Mouse (Mus musculus): ENCODE data around the gene Mtg2. TPM values are rescaled to one million over a fixed set of nuclear protein-coding genes. Genes with fewer than 3 reads are reported as not detected.

Gene Mtg2
- polyA plus RNA-seq, 1 experiment from 2014 or later = 11.1 TPM

DNA sequence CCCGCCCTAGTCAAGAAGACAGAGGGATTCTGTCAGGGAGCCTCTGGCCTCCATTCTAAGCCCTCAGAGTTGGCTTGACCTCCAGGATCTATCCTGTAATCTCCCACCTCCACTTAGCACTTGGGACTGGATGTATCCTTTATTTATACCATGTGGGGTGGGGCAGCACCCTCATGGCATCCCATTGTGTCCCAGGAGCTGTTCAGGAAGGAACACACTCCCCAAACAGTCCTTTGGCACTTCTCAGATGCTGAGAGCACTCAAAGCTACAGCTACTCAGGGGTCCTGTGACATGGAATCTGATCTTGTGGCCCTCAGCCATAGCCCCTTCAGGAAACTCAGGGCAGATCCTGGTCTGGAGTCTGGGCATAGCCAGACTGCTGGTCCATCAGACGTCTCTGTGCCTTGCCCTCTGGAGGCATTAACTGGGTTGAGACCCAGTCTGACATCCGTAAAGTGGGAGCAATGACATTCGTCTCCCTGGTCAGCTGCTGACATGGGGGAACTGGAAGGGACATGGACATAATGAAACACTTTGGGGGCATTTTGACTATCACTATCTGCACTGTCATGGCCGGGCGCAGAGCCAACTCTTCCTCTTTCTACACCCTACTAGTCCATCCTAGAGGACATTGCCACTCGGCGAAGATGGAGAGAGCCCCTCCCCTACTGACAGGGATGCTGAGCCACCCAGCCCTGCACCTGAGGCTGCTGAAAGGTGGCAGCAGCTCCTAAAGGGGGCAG lies 46.5 kb downstream of the Mtg2 start:
- no peak for ATAC-seq
- no peak for TF ChIP-seq CTCF (IDR thresholded peaks at IDR 0.05; ENCODE audit: low read depth)
- 76% methylated on average over 8 of the region's 8 CpGs for WGBS

DNA sequence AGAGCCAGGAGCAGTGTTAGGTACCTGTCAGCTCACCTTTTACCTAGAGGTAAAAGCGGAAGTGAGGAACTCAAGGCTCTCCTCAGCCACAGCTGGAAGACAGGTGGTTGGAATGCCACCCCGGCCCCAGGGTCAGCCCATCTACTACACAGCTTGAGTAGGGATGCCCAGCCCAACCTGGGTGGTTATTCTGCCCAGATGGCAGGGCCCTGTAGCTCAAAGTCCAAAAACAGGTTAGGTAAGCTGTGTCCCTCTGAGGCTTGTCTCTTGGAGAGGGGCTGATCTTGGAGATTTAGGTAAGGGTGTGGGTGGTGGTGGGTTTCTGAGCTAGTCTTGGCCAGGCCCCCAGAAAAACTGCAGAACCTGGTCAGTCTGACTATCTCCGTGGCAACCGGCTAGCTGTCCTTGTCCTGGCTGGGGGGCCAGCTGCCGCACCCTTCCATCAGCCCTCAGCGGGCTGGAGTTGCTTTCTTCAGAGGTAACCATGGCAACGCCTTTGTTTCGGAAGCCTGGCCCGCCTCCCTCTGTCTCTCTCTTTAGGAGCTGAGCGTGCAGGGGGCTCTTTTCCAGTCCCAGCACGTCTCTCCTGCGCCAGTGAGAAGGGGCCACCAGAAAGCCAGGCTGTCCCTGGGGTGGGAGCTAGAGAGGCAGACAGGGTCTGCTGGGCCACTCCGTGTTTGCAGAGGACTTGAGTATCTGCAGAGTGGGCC lies 47.3 kb downstream of the Mtg2 start:
- no peaks in the 10 kb centered on the region for H3K36me3 ChIP-seq (ENCODE audit: control insufficient read depth, insufficient read depth)
- peaks cover 13% of the 10 kb centered on the region; the same call in 1 of the 2 replicates for H3K4me1 ChIP-seq (replicated peaks; ENCODE audit: control insufficient read depth, insufficient read depth, low read length)
- WGBS = 8% methylated on average over 13 of the region's 13 CpGs
- no peak overlapping the region for H3K27ac ChIP-seq (ENCODE audit: low read depth, low read length)
- no peak overlapping the region for H3K4me3 ChIP-seq (ENCODE audit: low read depth, low read length)
- H3K4me2 ChIP-seq (replicated peaks; ENCODE audit: low read depth) = peak overlapping the region; percentile 7; the same call in 1 of the 2 replicates
- H3K27me3 ChIP-seq (replicated peaks; ENCODE audit: control insufficient read depth, insufficient read depth, low read length) = no peaks in the 10 kb centered on the region
- TF ChIP-seq CTCF (IDR thresholded peaks at IDR 0.05; ENCODE audit: low read depth) = no peak
- H3K9ac ChIP-seq (ENCODE audit: low read depth, low read length) = no peak overlapping the region
- H3K9me3 ChIP-seq (ENCODE audit: control insufficient read depth) = no peaks in the 10 kb centered on the region
- no peak for ATAC-seq

More for the DNA sequence above, 46.5 kb downstream of the Mtg2 start:
- Histone ChIP-seq H3K27ac (ENCODE audit: low read depth, low read length) (no peak overlapping the region), H3K27me3 (replicated peaks; ENCODE audit: control insufficient read depth, insufficient read depth, low read length) (no peaks in the 10 kb centered on the region), H3K36me3 (ENCODE audit: control insufficient read depth, insufficient read depth) (no peaks in the 10 kb centered on the region), H3K4me3 (ENCODE audit: low read depth, low read length) (no peak overlapping the region), H3K9me3 (ENCODE audit: control insufficient read depth) (no peaks in the 10 kb centered on the region), H3K4me2 (replicated peaks; ENCODE audit: low read depth) (no peak overlapping the region), H3K9ac (ENCODE audit: low read depth, low read length) (no peak overlapping the region), H3K4me1 (replicated peaks; ENCODE audit: control insufficient read depth, insufficient read depth, low read length) (peaks cover 13% of the 10 kb centered on the region; the same call in 1 of the 2 replicates)

DNA sequence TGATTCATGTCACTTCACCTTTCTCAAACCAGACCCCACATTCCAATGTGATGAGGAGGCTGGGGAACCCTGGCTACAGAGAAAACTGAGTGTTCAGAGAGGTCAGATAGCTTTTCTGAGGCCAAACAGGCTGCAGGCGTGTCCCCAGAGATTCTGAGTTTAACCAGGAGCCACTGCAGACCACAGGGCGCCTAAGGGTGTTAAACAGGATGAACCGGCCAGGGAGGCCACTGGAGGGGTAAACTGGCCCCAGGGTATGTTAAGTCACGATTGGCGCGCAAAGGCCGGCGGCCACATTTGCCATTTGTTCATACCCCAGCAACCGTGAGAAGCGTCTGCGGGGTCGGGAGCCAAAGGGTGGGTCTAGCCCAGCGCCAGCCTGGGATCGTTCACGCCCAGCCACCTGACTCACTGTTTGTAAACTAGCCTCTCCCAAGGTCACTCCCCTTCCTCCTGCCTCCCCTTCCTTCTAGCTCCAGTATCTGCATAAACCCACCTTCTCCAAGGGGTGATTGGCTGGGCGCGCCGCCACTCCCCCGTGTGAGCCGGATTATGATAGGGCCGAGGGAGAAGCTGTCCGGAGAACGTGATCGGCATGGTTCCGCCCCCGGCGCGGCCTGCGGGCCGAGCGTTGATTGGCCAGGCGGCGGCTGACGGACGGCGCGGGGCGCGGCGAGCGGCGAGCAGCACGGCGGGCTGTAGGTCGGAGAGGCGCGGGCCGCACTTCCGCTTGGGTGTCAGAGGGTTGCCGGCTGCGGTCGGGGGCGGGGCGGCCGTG lies 48.5 kb downstream of the Mtg2 start, which contains the start of gene Osbpl2:
TSS of gene Osbpl2 (plus strand) at position 646 of the 778 bp plus-strand sequence.
- no peak for TF ChIP-seq CTCF (IDR thresholded peaks at IDR 0.05; ENCODE audit: low read depth)
- Histone ChIP-seq H3K4me2 (replicated peaks; ENCODE audit: low read depth) (peak within 1 kb of the TSS; percentile 92), H3K9me3 (ENCODE audit: control insufficient read depth) (no peaks in the 10 kb centered on the region), H3K9ac (ENCODE audit: low read depth, low read length) (peak within 1 kb of the TSS; percentile 88), H3K27me3 (replicated peaks; ENCODE audit: control insufficient read depth, insufficient read depth, low read length) (no peaks in the 10 kb centered on the region), H3K4me1 (replicated peaks; ENCODE audit: control insufficient read depth, insufficient read depth, low read length) (peaks cover 13% of the 10 kb centered on the region; the same call in 1 of the 2 replicates), H3K4me3 (ENCODE audit: low read depth, low read length) (peak within 1 kb of the TSS; percentile 77), H3K36me3 (ENCODE audit: control insufficient read depth, insufficient read depth) (no peaks in the 10 kb centered on the region), H3K27ac (ENCODE audit: low read depth, low read length) (peak within 1 kb of the TSS; percentile 88)
- WGBS = under 1% methylated on average over 55 of the region's 55 CpGs
- peak; percentile 98 for ATAC-seq

DNA sequence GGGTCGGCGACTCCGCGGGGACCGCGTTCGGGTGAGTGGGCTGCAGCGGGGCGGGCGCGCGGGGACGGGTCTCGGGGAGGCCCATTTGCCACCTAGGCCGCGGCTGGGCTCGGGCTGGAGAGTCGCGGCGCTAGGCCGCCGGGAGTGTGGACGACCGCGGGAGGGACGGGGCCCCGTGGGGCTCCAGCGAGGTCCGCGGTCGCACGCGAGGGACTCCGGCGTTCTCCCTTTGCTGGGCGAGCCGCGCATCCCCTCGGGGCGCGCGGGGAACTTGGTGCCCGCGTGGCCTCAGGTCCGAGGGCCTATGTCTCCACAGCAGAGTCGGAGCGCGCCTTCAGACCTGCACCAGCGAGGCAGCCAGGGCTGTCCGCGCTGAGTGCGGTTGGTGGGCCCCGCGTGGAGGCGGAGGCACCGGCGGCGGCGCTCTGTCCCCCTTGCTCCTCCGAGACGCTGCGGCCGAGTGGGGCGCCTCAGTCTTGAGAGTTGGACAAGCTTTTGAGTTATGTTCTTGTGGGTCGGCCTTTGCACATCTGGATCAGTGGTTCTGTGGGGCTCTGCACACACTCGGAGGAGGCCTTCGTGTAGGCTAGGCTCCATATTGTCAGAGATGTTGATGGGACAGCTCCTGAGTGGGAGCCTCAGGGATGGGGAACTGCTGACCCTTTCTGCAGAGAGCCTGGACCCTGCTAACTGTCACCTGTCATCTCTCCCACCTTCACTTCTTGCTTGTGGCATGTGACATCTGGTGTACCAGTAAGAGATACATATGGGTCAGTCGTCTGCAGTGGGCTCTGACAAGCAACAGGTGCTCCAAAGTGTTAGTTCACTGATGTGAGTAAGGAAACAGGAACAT lies 49.3 kb downstream of the Mtg2 start:
- H3K4me2 ChIP-seq (replicated peaks; ENCODE audit: low read depth) = peak overlapping the region; percentile 92
- peak overlapping the region; percentile 88 for H3K27ac ChIP-seq (ENCODE audit: low read depth, low read length)
- peak overlapping the region; percentile 88 for H3K9ac ChIP-seq (ENCODE audit: low read depth, low read length)
- no peaks in the 10 kb centered on the region for H3K27me3 ChIP-seq (replicated peaks; ENCODE audit: control insufficient read depth, insufficient read depth, low read length)
- H3K4me1 ChIP-seq (replicated peaks; ENCODE audit: control insufficient read depth, insufficient read depth, low read length) = peaks cover 13% of the 10 kb centered on the region; the same call in 1 of the 2 replicates
- H3K9me3 ChIP-seq (ENCODE audit: control insufficient read depth) = no peaks in the 10 kb centered on the region
- peak overlapping the region; percentile 77 for H3K4me3 ChIP-seq (ENCODE audit: low read depth, low read length)
- 0 out of 2 replicates have a peak, but pooled peaks have one; percentile 3 for TF ChIP-seq CTCF (IDR thresholded peaks at IDR 0.05; ENCODE audit: low read depth)
- peak; percentile 23 for ATAC-seq
- WGBS = under 1% methylated on average over 51 of the region's 68 CpGs
- H3K36me3 ChIP-seq (ENCODE audit: control insufficient read depth, insufficient read depth) = no peaks in the 10 kb centered on the region

DNA sequence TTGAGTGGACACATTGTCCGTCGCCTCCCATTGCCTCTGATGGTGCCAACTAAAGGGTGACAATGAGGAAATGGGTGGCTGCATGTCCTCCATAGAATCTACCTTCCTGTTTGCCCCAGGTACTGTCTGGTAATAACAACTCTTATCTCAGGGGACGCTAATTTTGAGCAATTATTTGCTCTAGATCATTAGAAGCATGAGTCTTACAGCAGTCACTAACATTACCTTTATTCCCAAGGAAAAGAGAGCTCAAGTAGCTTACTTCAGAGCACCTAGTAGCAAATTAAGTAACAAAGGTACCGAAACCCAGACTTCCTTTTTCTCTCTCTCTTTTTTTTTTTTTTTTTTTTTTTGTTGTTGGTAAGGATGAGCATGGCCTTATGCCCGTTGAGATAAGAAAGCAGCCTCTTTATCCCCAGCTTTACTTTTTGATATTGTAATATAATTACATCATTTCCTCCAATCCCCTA lies 49.9 kb downstream of the Mtg2 start:
- no peak for TF ChIP-seq CTCF (IDR thresholded peaks at IDR 0.05; ENCODE audit: low read depth)
- H3K4me1 ChIP-seq (replicated peaks; ENCODE audit: control insufficient read depth, insufficient read depth, low read length) = peaks cover 13% of the 10 kb centered on the region; the same call in 1 of the 2 replicates
- H3K27ac ChIP-seq (ENCODE audit: low read depth, low read length) = peak overlapping the region; percentile 88; the same call in 1 of the 2 replicates
- peak overlapping the region; percentile 88 for H3K9ac ChIP-seq (ENCODE audit: low read depth, low read length)
- H3K36me3 ChIP-seq (ENCODE audit: control insufficient read depth, insufficient read depth) = no peaks in the 10 kb centered on the region
- ATAC-seq = no peak
- H3K4me2 ChIP-seq (replicated peaks; ENCODE audit: low read depth) = peak overlapping the region; percentile 92
- no peaks in the 10 kb centered on the region for H3K27me3 ChIP-seq (replicated peaks; ENCODE audit: control insufficient read depth, insufficient read depth, low read length)
- WGBS = 45% methylated on average over 5 of the region's 5 CpGs
- no peaks in the 10 kb centered on the region for H3K9me3 ChIP-seq (ENCODE audit: control insufficient read depth)
- H3K4me3 ChIP-seq (ENCODE audit: low read depth, low read length) = peak overlapping the region; percentile 77

Measured in intestine, postnatal 0 days (tissue).